In genomic region chr14:56393704-56394312, GRCm38 (mm10) we compare ENCODE assay signal across 19 mouse cellular contexts. TPM values are rescaled to one million over a fixed set of nuclear protein-coding genes. Genes with fewer than 3 reads are reported as not detected.
DNase-seq lines count a peak whose midpoint lies in the region; ATAC-seq and TF ChIP-seq lines count a peak whose summit lies in the region.
"Had no signal": no experiment of that assay in that cellular context is flagged by ENCODE, and none has a peak within 500 bp of the region (broad histone marks: within the 10 kb centered on the region; RNA-seq: fewer than 3 reads in every experiment).

No protein-coding gene starts in this region.

- TF ChIP-seq EP300 in liver, embryonic 14.5 days (IDR thresholded peaks at IDR 0.05; ENCODE audit: low read depth), result no peak

- H3K9me3 ChIP-seq in heart, embryonic 13.5 days, result no peaks in the 10 kb centered on the region
- H3K9me3 ChIP-seq in lung, embryonic 15.5 days, result no peaks in the 10 kb centered on the region
- no peaks in the 10 kb centered on the region for H3K9me3 ChIP-seq in liver, embryonic 14.5 days (ENCODE audit: control insufficient read depth, low read length)
- H3K9me3 ChIP-seq: neural tube, embryonic 15.5 days had no signal

- no peak for TF ChIP-seq CTCF in lung, adult 2 months (IDR thresholded peaks at IDR 0.05; ENCODE audit: insufficient read depth, low read length)
- no peak for TF ChIP-seq CTCF in brain, embryonic 14.5 days (IDR thresholded peaks at IDR 0.05; ENCODE audit: borderline replicate concordance, extremely low read depth, insufficient read depth, insufficient read length)
- TF ChIP-seq CTCF in liver, embryonic 14.5 days (IDR thresholded peaks at IDR 0.05; ENCODE audit: low read depth), result no peak
- no peak for TF ChIP-seq CTCF in cerebellum, adult 2 months (IDR thresholded peaks at IDR 0.05; ENCODE audit: borderline replicate concordance, insufficient read depth, low read depth, low read length)

- TF ChIP-seq POLR2A in lung, adult 2 months (IDR thresholded peaks at IDR 0.05; ENCODE audit: borderline replicate concordance, extremely low read depth, low read depth, low read length), result no peak
- TF ChIP-seq POLR2A in brain, embryonic 14.5 days (IDR thresholded peaks at IDR 0.05; ENCODE audit: borderline replicate concordance, extremely low read depth, insufficient read depth, insufficient read length, poor library complexity, severe bottlenecking), result no peak
- TF ChIP-seq POLR2A in cerebellum, adult 2 months (IDR thresholded peaks at IDR 0.05; ENCODE audit: borderline replicate concordance, insufficient read depth, low read length), result no peak

- H3K4me3 ChIP-seq in heart, embryonic 13.5 days, result no peak overlapping the region
- H3K4me3 ChIP-seq in lung, embryonic 15.5 days, result no peak overlapping the region
- H3K4me3 ChIP-seq in lung, adult 2 months (replicated peaks; ENCODE audit: extremely low read depth, low read depth, low read length), result no peak overlapping the region
- no peak overlapping the region for H3K4me3 ChIP-seq in liver, embryonic 14.5 days (ENCODE audit: insufficient read depth in 1 of 2, low read depth in 2 of 2, low read length in 2 of 2)
- no peak overlapping the region for H3K4me3 ChIP-seq in cerebellum, adult 2 months (replicated peaks; ENCODE audit: insufficient read depth, low read depth, low read length)
- H3K4me3 ChIP-seq: neural tube, embryonic 15.5 days had no signal

- no peaks in the 10 kb centered on the region for H3K27me3 ChIP-seq in heart, embryonic 13.5 days (replicated peaks)
- no peaks in the 10 kb centered on the region for H3K27me3 ChIP-seq in lung, embryonic 15.5 days
- H3K27me3 ChIP-seq in liver, embryonic 14.5 days (ENCODE audit: control insufficient read depth, insufficient read depth, low read length), result no peaks in the 10 kb centered on the region
- no peaks in the 10 kb centered on the region for H3K27me3 ChIP-seq in cerebellum, adult 2 months (ENCODE audit: control insufficient read depth, insufficient read depth, low read length)
- H3K27me3 ChIP-seq: neural tube, embryonic 15.5 days had no signal

- no peaks in the 10 kb centered on the region for H3K36me3 ChIP-seq in heart, embryonic 13.5 days
- H3K36me3 ChIP-seq in lung, embryonic 15.5 days, result no peaks in the 10 kb centered on the region
- H3K36me3 ChIP-seq in liver, embryonic 14.5 days (replicated peaks; ENCODE audit: control insufficient read depth, insufficient read depth, low read depth), result no peaks in the 10 kb centered on the region
- H3K36me3 ChIP-seq: neural tube, embryonic 15.5 days had no signal

- no peak overlapping the region for H3K9ac ChIP-seq in heart, embryonic 13.5 days
- H3K9ac ChIP-seq in lung, embryonic 15.5 days, result no peak overlapping the region
- no peak overlapping the region for H3K9ac ChIP-seq in liver, embryonic 14.5 days (replicated peaks)
- H3K9ac ChIP-seq: forebrain, postnatal 0 days; neural tube, embryonic 15.5 days had no signal

- H3K4me2 ChIP-seq in heart, embryonic 13.5 days, result no peak overlapping the region
- no peak overlapping the region for H3K4me2 ChIP-seq in lung, embryonic 15.5 days
- no peak overlapping the region for H3K4me2 ChIP-seq in liver, embryonic 14.5 days (ENCODE audit: low read depth)
- H3K4me2 ChIP-seq: neural tube, embryonic 15.5 days had no signal

- no peak for DNase-seq in heart, postnatal 25 days (ENCODE audit: low spot score)
- no peak for DNase-seq in lung, adult 2 months
- peak; percentile 19 for DNase-seq in brain, embryonic 14.5 days (ENCODE audit: low read depth)
- DNase-seq in liver, embryonic 14.5 days (ENCODE audit: low read depth in 3 of 3, low spot score in 3 of 3), result no peak
- DNase-seq in cerebellum, adult 2 months, result no peak
- no peak for DNase-seq in cerebellum, adult 11-12 months
- DNase-seq: adrenal gland, postnatal 25 days; forebrain, postnatal 0 days; gastrocnemius, postnatal 14 days; layer of hippocampus, postnatal 36 days; left cerebral cortex, postnatal 4 days; thymus, adult 18-20 months had no signal

- ATAC-seq in heart, embryonic 13.5 days (ENCODE audit: extremely low read depth, insufficient number of reproducible peaks, low FRiP score, low TSS enrichment), result no peak
- ATAC-seq in lung, embryonic 15.5 days (ENCODE audit: borderline replicate concordance, extremely low read depth, low FRiP score, low TSS enrichment), result peak; percentile 78
- ATAC-seq in liver, embryonic 14.5 days (ENCODE audit: insufficient read depth), result peak; percentile 28; the same call in 1 of the 2 replicates
- ATAC-seq: forebrain, postnatal 0 days; hindbrain, embryonic 16.5 days had no signal

- H3K4me1 ChIP-seq in heart, embryonic 13.5 days, result peaks cover 11% of the 10 kb centered on the region
- 0 out of 2 replicates have a peak, but pooled peaks cover 10% of the 10 kb centered on the region for H3K4me1 ChIP-seq in lung, embryonic 15.5 days
- no peaks in the 10 kb centered on the region for H3K4me1 ChIP-seq in lung, adult 2 months (ENCODE audit: control insufficient read depth, insufficient read depth, low read length)
- H3K4me1 ChIP-seq in liver, embryonic 14.5 days (replicated peaks; ENCODE audit: control insufficient read depth in 2 of 2, insufficient read depth in 2 of 2, low read length in 1 of 2), result peaks cover 0 to 4% of the 10 kb centered on the region in 2 experiments; a peak in 2 of 4 replicates
- H3K4me1 ChIP-seq in cerebellum, adult 2 months (ENCODE audit: control insufficient read depth, insufficient read depth, low read length), result no peaks in the 10 kb centered on the region
- H3K4me1 ChIP-seq: neural tube, embryonic 15.5 days had no signal

- intact Hi-C loops in heart, postnatal 25 days (cut with DNase I), result loop anchor here (10.0 kb wide), 2 partner anchors 79 to 189 kb away; no protein-coding TSS in a partner anchor

- 0 out of 2 replicates have a peak overlapping the region, but pooled peaks have one; percentile 5 for H3K27ac ChIP-seq in heart, embryonic 13.5 days (replicated peaks)
- 0 out of 2 replicates have a peak overlapping the region, but pooled peaks have one; percentile 39 for H3K27ac ChIP-seq in lung, embryonic 15.5 days
- H3K27ac ChIP-seq in liver, embryonic 14.5 days, result no peak overlapping the region
- no peak overlapping the region for H3K27ac ChIP-seq in cerebellum, adult 2 months (ENCODE audit: insufficient read depth, low read length)
- H3K27ac ChIP-seq: neural tube, embryonic 15.5 days had no signal

- 4% methylated on average over 2 of the region's 2 CpGs for WGBS in heart, embryonic 13.5 days
- WGBS in lung, embryonic 15.5 days, result 10% methylated on average over 2 of the region's 2 CpGs
- 17% methylated on average over 2 of the region's 2 CpGs for WGBS in lung, adult 2 months
- WGBS in liver, embryonic 14.5 days (ENCODE audit: insufficient replicate concordance), result 8% methylated on average over 2 of the region's 2 CpGs
- 38% methylated on average over 2 of the region's 2 CpGs for WGBS in cerebellum, adult 2 months

RNA-seq across cellular contexts. Expression of gene Rnf17, which starts 8.6 kb away (rescaled TPM):
- 2.4 and 3.3 TPM in 2 replicates for polyA plus RNA-seq in heart, embryonic 13.5 days (2015; fragmentation: Nextera tagmentation; extraction: Ambion mirVana)
- under 1 TPM; 0.29 to 0.36 TPM for total RNA-seq in heart, postnatal 25 days (2021)
- 1.1 and 1.9 TPM in 2 replicates for polyA plus RNA-seq in lung, embryonic 15.5 days (2015; fragmentation: Nextera tagmentation; extraction: Ambion mirVana)
- not detected in 2 replicates for polyA plus RNA-seq in lung, adult 2 months (2012; rRNA removed)
- polyA plus RNA-seq in brain, embryonic 14.5 days (2012; rRNA removed), result 0.41 and 0.48 TPM in 2 replicates
- 0.52 and 0.97 TPM in 2 replicates for polyA plus RNA-seq in liver, embryonic 14.5 days (2012; rRNA removed)
- polyA plus RNA-seq in liver, embryonic 14.5 days (2014; fragmentation: Nextera tagmentation; extraction: Ambion mirVana), result 0.81 and 1.1 TPM in 2 replicates
- polyA plus RNA-seq in cerebellum, adult 2 months (2012; rRNA removed), result 0.51 and 0.57 TPM in 2 replicates
- total RNA-seq: gastrocnemius, postnatal 14 days had no signal
- polyA plus RNA-seq: large intestine, adult 2 months had no signal

RNA-seq across cellular contexts. Expression of gene Atp12a, which starts 28.9 kb away (rescaled TPM):
- 0.04 TPM in 1 of 2 replicates, not detected in the other for polyA plus RNA-seq in heart, embryonic 13.5 days (2015; fragmentation: Nextera tagmentation; extraction: Ambion mirVana)
- total RNA-seq in heart, postnatal 25 days (2021), result not detected
- 1.5 and 1.9 TPM in 2 replicates for polyA plus RNA-seq in lung, embryonic 15.5 days (2015; fragmentation: Nextera tagmentation; extraction: Ambion mirVana)
- 0.04 and 0.22 TPM in 2 replicates for polyA plus RNA-seq in lung, adult 2 months (2012; rRNA removed)
- polyA plus RNA-seq in brain, embryonic 14.5 days (2012; rRNA removed), result 0.14 and 0.18 TPM in 2 replicates
- not detected in 2 replicates for polyA plus RNA-seq in liver, embryonic 14.5 days (2012; rRNA removed)
- polyA plus RNA-seq in liver, embryonic 14.5 days (2014; fragmentation: Nextera tagmentation; extraction: Ambion mirVana), result not detected in 2 replicates
- not detected in 2 replicates for polyA plus RNA-seq in cerebellum, adult 2 months (2012; rRNA removed)
- total RNA-seq: adrenal gland, postnatal 25 days; gastrocnemius, postnatal 14 days; layer of hippocampus, postnatal 36 days; megakaryocyte progenitor cell, adult 5-6 weeks; MEL had no signal

Comparison
In these comparisons a context has a peak if more than half of its experiments do, and no peak if none do; other contexts are left out.
1. H3K27ac ChIP-seq: peak in heart, embryonic 13.5 days (single experiment) and lung, embryonic 15.5 days (single experiment); none in liver, embryonic 14.5 days (single experiment) and cerebellum, adult 2 months (single experiment).